Mouse (Mus musculus): Measurements from ENCODE around the gene Psma6. TPM values are rescaled to one million over a fixed set of nuclear protein-coding genes. Genes with fewer than 3 reads are reported as not detected.
"Not testable (repeated sequence)": the region's sequence is repeated elsewhere in the genome, so short reads cannot be mapped to it uniquely, and the experiment has no call there.

The Psma6 gene
- polyA plus RNA-seq (2015; fragmentation: Nextera tagmentation; extraction: Ambion mirVana), result 405 and 435 TPM in 2 replicates

DNA sequence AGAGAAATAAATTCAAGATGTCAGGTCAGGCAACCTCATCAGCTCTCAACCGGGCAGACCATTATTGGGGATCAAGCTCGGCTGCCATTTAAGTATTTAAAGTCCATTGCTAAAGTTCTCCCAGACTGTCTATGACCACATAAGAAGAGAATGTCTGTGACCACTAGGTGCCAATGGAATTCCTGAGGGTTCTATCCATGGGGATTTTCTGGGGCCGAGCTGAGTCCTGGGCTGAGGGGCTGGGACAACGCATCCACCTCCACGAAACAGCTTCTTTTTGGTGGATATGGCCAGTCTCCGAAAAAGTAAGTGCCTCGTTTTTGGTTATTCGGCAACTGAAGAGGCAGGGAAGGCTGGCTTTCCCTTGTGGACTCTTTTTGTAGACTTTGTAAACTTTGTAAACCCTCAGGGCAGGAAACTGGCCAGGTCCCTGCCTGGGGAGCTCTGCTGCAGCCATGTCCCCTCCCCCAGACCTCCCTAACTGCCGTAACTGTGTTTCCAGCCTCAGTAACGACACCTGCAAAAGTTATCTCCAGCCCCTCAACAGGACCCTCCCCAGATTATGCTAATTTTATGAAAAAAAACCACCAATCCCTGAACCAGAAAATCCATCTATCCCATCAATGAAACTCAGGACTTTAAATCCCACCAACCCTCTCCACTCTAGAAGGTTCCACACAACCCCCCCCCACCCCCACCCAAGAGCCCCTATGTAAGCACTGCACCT, at the start of gene Psma6:
Gene Psma6 (plus strand): TSS at position 200 of the 727 bp plus-strand sequence.
- ATAC-seq (replicated peaks; ENCODE audit: low FRiP score), result no peak
- no peaks in the 10 kb centered on the region for H3K27me3 ChIP-seq
- H3K4me2 ChIP-seq, result no peak within 1 kb of the TSS
- H3K27ac ChIP-seq, result no peak within 1 kb of the TSS
- H3K9ac ChIP-seq, result no peak within 1 kb of the TSS
- H3K4me3 ChIP-seq (replicated peaks), result no peak within 1 kb of the TSS
- H3K9me3 ChIP-seq (replicated peaks), result no peaks in the 10 kb centered on the region
- peaks cover 12% of the 10 kb centered on the region for H3K4me1 ChIP-seq
- 72% methylated on average over 10 of the region's 10 CpGs for WGBS
- peaks cover 13% of the 10 kb centered on the region for H3K36me3 ChIP-seq

GRCm38 (mm10) chr12:55338490-55338889, 45.5 kb upstream of the Psma6 start:
- not testable (repeated sequence) for H3K4me1 ChIP-seq; H3K4me3 ChIP-seq (replicated peaks); ATAC-seq (replicated peaks; ENCODE audit: low FRiP score); H3K36me3 ChIP-seq; H3K27me3 ChIP-seq; H3K27ac ChIP-seq; H3K9ac ChIP-seq; H3K9me3 ChIP-seq (replicated peaks); H3K4me2 ChIP-seq
- 96% methylated on average over 1 of the region's 2 CpGs for WGBS

GRCm38 (mm10) chr12:55343045-55343444, 41.0 kb upstream of the Psma6 start:
- H3K4me2 ChIP-seq; H3K4me1 ChIP-seq; H3K9ac ChIP-seq; H3K9me3 ChIP-seq (replicated peaks); H3K27me3 ChIP-seq; ATAC-seq (replicated peaks; ENCODE audit: low FRiP score); H3K27ac ChIP-seq; H3K36me3 ChIP-seq; H3K4me3 ChIP-seq (replicated peaks): not testable (repeated sequence)
- 67% methylated on average over 1 of the region's 1 CpGs for WGBS

GRCm38 (mm10) chr12:55343998-55344397, 40.0 kb upstream of the Psma6 start:
- 81% methylated on average over 11 of the region's 11 CpGs for WGBS
- H3K9me3 ChIP-seq (replicated peaks), result no peaks in the 10 kb centered on the region
- ATAC-seq (replicated peaks; ENCODE audit: low FRiP score), result no peak
- H3K36me3 ChIP-seq, result no peaks in the 10 kb centered on the region
- H3K4me2 ChIP-seq, result no peak overlapping the region
- H3K27ac ChIP-seq, result peak overlapping the region; percentile 37; the same call in 1 of the 2 replicates
- no peak overlapping the region for H3K9ac ChIP-seq
- H3K4me3 ChIP-seq (replicated peaks), result no peak overlapping the region
- H3K4me1 ChIP-seq, result 0 out of 2 replicates have a peak, but pooled peaks cover 3% of the 10 kb centered on the region
- no peaks in the 10 kb centered on the region for H3K27me3 ChIP-seq

GRCm38 (mm10) chr12:55344583-55344982, 39.4 kb upstream of the Psma6 start:
- Histone ChIP-seq H3K4me1 (0 out of 2 replicates have a peak, but pooled peaks cover 3% of the 10 kb centered on the region), H3K4me2 (no peak overlapping the region), H3K9me3 (replicated peaks) (no peaks in the 10 kb centered on the region), H3K27me3 (no peaks in the 10 kb centered on the region), H3K27ac (peak overlapping the region; percentile 37; the same call in 1 of the 2 replicates), H3K4me3 (replicated peaks) (no peak overlapping the region), H3K9ac (no peak overlapping the region), H3K36me3 (no peaks in the 10 kb centered on the region)
- ATAC-seq (replicated peaks; ENCODE audit: low FRiP score), result no peak
- WGBS, result 83% methylated on average over 13 of the region's 13 CpGs

- no peak overlapping the region for H3K9ac ChIP-seq
- no peaks in the 10 kb centered on the region for H3K36me3 ChIP-seq
- ATAC-seq (replicated peaks; ENCODE audit: low FRiP score), result no peak
- H3K9me3 ChIP-seq (replicated peaks), result no peaks in the 10 kb centered on the region
- H3K4me2 ChIP-seq, result no peak overlapping the region
- no peaks in the 10 kb centered on the region for H3K27me3 ChIP-seq
- no peaks in the 10 kb centered on the region for H3K4me1 ChIP-seq
- WGBS, result 63% methylated on average over 6 of the region's 6 CpGs
- H3K27ac ChIP-seq, result no peak overlapping the region
- no peak overlapping the region for H3K4me3 ChIP-seq (replicated peaks)
Measured at GRCm38 (mm10) chr12:55353423-55353822, 30.6 kb upstream of the Psma6 start.

GRCm38 (mm10) chr12:55354904-55355303, 29.1 kb upstream of the Psma6 start:
- H3K4me1 ChIP-seq, result no peaks in the 10 kb centered on the region

DNA sequence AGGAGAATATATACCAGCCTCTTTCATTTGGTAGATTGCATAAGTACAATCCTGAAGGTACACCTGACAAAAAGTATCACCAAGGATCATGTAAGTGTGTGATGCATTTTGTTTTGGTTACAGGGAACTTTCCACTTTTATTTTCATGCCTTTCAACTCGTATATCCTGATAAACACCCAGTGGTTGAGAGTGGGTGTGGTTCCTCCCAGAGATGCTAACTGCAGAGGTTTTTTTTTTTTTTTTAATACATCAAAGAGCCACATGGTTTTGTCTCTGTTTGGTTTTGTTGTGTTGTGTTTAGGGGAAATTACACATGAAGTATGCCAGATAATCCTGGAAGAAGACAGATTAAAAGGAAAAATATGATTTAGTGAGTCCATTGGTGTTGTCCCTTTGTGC, 26.7 kb upstream of the Psma6 start:
- 75% methylated on average over 1 of the region's 1 CpGs for WGBS
- Histone ChIP-seq H3K4me1 (no peaks in the 10 kb centered on the region), H3K4me2 (no peak overlapping the region), H3K27ac (no peak overlapping the region), H3K9ac (no peak overlapping the region), H3K9me3 (replicated peaks) (no peaks in the 10 kb centered on the region), H3K27me3 (no peaks in the 10 kb centered on the region), H3K4me3 (replicated peaks) (no peak overlapping the region), H3K36me3 (no peaks in the 10 kb centered on the region)
- no peak for ATAC-seq (replicated peaks; ENCODE audit: low FRiP score)

More at GRCm38 (mm10) chr12:55354904-55355303, 29.1 kb upstream of the Psma6 start:
- ATAC-seq (replicated peaks; ENCODE audit: low FRiP score), result 0 out of 2 replicates have a peak, but pooled peaks have one; percentile 60
- Histone ChIP-seq H3K9me3 (replicated peaks) (no peaks in the 10 kb centered on the region), H3K9ac (no peak overlapping the region), H3K36me3 (no peaks in the 10 kb centered on the region), H3K27ac (no peak overlapping the region), H3K27me3 (no peaks in the 10 kb centered on the region), H3K4me3 (replicated peaks) (no peak overlapping the region), H3K4me2 (no peak overlapping the region)
- WGBS, result 55% methylated on average over 4 of the region's 4 CpGs

- no peak for ATAC-seq (replicated peaks; ENCODE audit: low FRiP score)
- H3K9me3 ChIP-seq (replicated peaks), result no peaks in the 10 kb centered on the region
- H3K4me2 ChIP-seq, result no peak overlapping the region
- 65% methylated on average over 5 of the region's 5 CpGs for WGBS
- no peak overlapping the region for H3K4me3 ChIP-seq (replicated peaks)
- H3K4me1 ChIP-seq, result no peaks in the 10 kb centered on the region
- no peak overlapping the region for H3K27ac ChIP-seq
- H3K36me3 ChIP-seq, result no peaks in the 10 kb centered on the region
- no peak overlapping the region for H3K9ac ChIP-seq
- H3K27me3 ChIP-seq, result no peaks in the 10 kb centered on the region
Measured at GRCm38 (mm10) chr12:55360929-55361328, 23.1 kb upstream of the Psma6 start.

- Histone ChIP-seq H3K36me3 (no peaks in the 10 kb centered on the region), H3K4me2 (no peak overlapping the region), H3K27ac (no peak overlapping the region), H3K4me3 (replicated peaks) (no peak overlapping the region), H3K9ac (no peak overlapping the region), H3K27me3 (no peaks in the 10 kb centered on the region), H3K4me1 (no peaks in the 10 kb centered on the region), H3K9me3 (replicated peaks) (no peaks in the 10 kb centered on the region)
- no peak for ATAC-seq (replicated peaks; ENCODE audit: low FRiP score)
- WGBS, result 77% methylated on average over 2 of the region's 2 CpGs
Measured at GRCm38 (mm10) chr12:55365083-55365482, 18.9 kb upstream of the Psma6 start.

- 76% methylated on average over 3 of the region's 3 CpGs for WGBS
Measured at GRCm38 (mm10) chr12:55372424-55373055, 11.5 kb upstream of the Psma6 start.

GRCm38 (mm10) chr12:55376956-55377609, 6.9 kb upstream of the Psma6 start:
- Histone ChIP-seq H3K4me3 (replicated peaks) (no peak overlapping the region), H3K9me3 (replicated peaks) (no peaks in the 10 kb centered on the region), H3K4me1 (no peaks in the 10 kb centered on the region), H3K36me3 (peaks cover 13% of the 10 kb centered on the region), H3K27ac (no peak overlapping the region), H3K9ac (no peak overlapping the region), H3K4me2 (no peak overlapping the region), H3K27me3 (no peaks in the 10 kb centered on the region)
- WGBS, result 88% methylated on average over 16 of the region's 16 CpGs
- no peak for ATAC-seq (replicated peaks; ENCODE audit: low FRiP score)

More at GRCm38 (mm10) chr12:55372424-55373055, 11.5 kb upstream of the Psma6 start:
- Histone ChIP-seq H3K36me3 (peaks cover 4% of the 10 kb centered on the region; the same call in 1 of the 2 replicates), H3K9ac (no peak overlapping the region), H3K9me3 (replicated peaks) (no peaks in the 10 kb centered on the region), H3K4me3 (replicated peaks) (no peak overlapping the region), H3K4me2 (no peak overlapping the region), H3K27ac (no peak overlapping the region), H3K27me3 (no peaks in the 10 kb centered on the region), H3K4me1 (no peaks in the 10 kb centered on the region)
- no peak for ATAC-seq (replicated peaks; ENCODE audit: low FRiP score)

All from kidney, embryonic 15.5 days (tissue).